Mouse (Mus musculus) ES-E14 (cell line): Measurements from ENCODE around the gene Zfp473. TPM values are rescaled to one million over a fixed set of nuclear protein-coding genes. Genes with fewer than 3 reads are reported as not detected.
A peak's percentile ranks its signal among the peaks of the same experiment; 100 is the strongest.

Experiments used
- DNase-seq: peaks from one replicate; pipeline ENCODE4 v3.0.0-alpha.2; 2013; ENCODE audit warnings: low read depth, low spot score
- H3K27ac ChIP-seq: 2 replicates; pipeline ENCODE4 v1.5.1; 2012; ENCODE audit warnings: low read depth, mild to moderate bottlenecking, low read length, moderate library complexity, mixed read lengths; ENCODE audit not compliant: poor library complexity, insufficient read depth, severe bottlenecking
- H3K36me3 ChIP-seq: 2 replicates; pipeline ENCODE4 v1.6.1; 2012; ENCODE audit warnings: mild to moderate bottlenecking, low read length, moderate library complexity, mixed read lengths; ENCODE audit not compliant: control insufficient read depth, poor library complexity, insufficient read depth, severe bottlenecking
- H3K4me1 ChIP-seq, 2 experiments: fragments of 150-350 bp in 1 of 2; sonication (generic) in 1 of 2; 2 replicates each; pipeline ENCODE4 v1.6.1; 2012; ENCODE audit warnings: low read length in 2 of 2, mild to moderate bottlenecking in 1 of 2, mixed read lengths in 1 of 2; ENCODE audit not compliant: control insufficient read depth in 2 of 2, insufficient read depth in 2 of 2, poor library complexity in 1 of 2
- H3K4me3 ChIP-seq, 2 experiments: fragments of 150-350 bp in 1 of 2; sonication (generic) in 1 of 2; 2 replicates each; pipeline ENCODE4 v1.5.1; 2012; ENCODE audit warnings: low read length in 2 of 2, low read depth in 1 of 2, mild to moderate bottlenecking in 1 of 2, mixed read lengths in 1 of 2; ENCODE audit not compliant: insufficient read depth in 1 of 2, poor library complexity in 1 of 2, severe bottlenecking in 1 of 2
- H3K9ac ChIP-seq: 2 replicates; pipeline ENCODE4 v1.6.1; 2012; ENCODE audit warnings: low read depth, mild to moderate bottlenecking, low read length, mixed read lengths; ENCODE audit not compliant: poor library complexity, insufficient read depth, severe bottlenecking
- H3K9me3 ChIP-seq: fragments of 150-350 bp; sonication (generic); 2 replicates; pipeline ENCODE4 v1.6.1; 2012; ENCODE audit warnings: low read depth, mild to moderate bottlenecking, low read length; ENCODE audit not compliant: control insufficient read depth, insufficient read depth
- CHD2 ChIP-seq: IDR thresholded peaks from 2 replicates; pipeline ENCODE4 v1.6.1; 2014; ENCODE audit warnings: mild to moderate bottlenecking, low read depth, low read length, inconsistent platforms
- HCFC1 ChIP-seq: IDR thresholded peaks from 2 replicates; pipeline ENCODE4 v1.6.1; 2012; ENCODE audit warnings: low read length, inconsistent platforms, borderline replicate concordance; ENCODE audit not compliant: insufficient read depth
- MAFK ChIP-seq: IDR thresholded peaks from 2 replicates; pipeline ENCODE4 v1.6.1; 2014; ENCODE audit warnings: mild to moderate bottlenecking, low read depth, low read length, inconsistent platforms; ENCODE audit not compliant: insufficient read depth
- ZC3H11A ChIP-seq: IDR thresholded peaks from 2 replicates; pipeline ENCODE4 v1.6.1; 2012; ENCODE audit warnings: low read depth, mild to moderate bottlenecking, inconsistent platforms, low read length, borderline replicate concordance
- ZNF384 ChIP-seq: IDR thresholded peaks from 2 replicates; pipeline ENCODE4 v1.6.1; 2012; ENCODE audit warnings: low read depth, low read length, inconsistent platforms
- in situ Hi-C, 2 experiments: fragments of 600-800 bp; cut with MboI; formaldehyde crosslinking; loops; one replicate each; pipeline ENCODE4 v1.15.1; 2025; ENCODE audit warnings: low sequenced_read_pairs in 2 of 2, inconsistent platforms in 1 of 2; ENCODE audit not compliant: unreplicated experiment in 2 of 2
- total RNA-seq: library from RNA; depleted of rRNA; stranded (reverse); fragments of 300-350 nt; gene quantifications from 2 replicates; pipeline ENCODE4 v1.2.3, GENCODE M21; 2012

The Zfp473 gene
- total RNA-seq, 1 experiment: 15.1 TPM

- H3K27ac ChIP-seq: peak overlapping the region; percentile 44; the same call in 1 of the 2 replicates
- peak overlapping the region; percentile 57 to 60 for H3K4me3 ChIP-seq
- in situ Hi-C loops: no loop called here
- TF ChIP-seq CHD2 (no peak), MAFK (no peak), ZC3H11A (no peak), ZNF384 (no peak), HCFC1 (no peak)
- no peaks in the 10 kb centered on the region for H3K36me3 ChIP-seq
- DNase-seq: no peak
- H3K9me3 ChIP-seq: no peaks in the 10 kb centered on the region
- peaks cover 5 to 7% of the 10 kb centered on the region in 2 experiments for H3K4me1 ChIP-seq
- H3K9ac ChIP-seq: peak overlapping the region; percentile 68; the same call in 1 of the 2 replicates
Measured at GRCm38 (mm10) chr7:44704363-44704762, 46.5 kb downstream of the Zfp473 start.

GRCm38 (mm10) chr7:44702985-44703384 lies 47.9 kb downstream of the Zfp473 start:
- H3K9me3 ChIP-seq: no peaks in the 10 kb centered on the region
- no peak for DNase-seq
- in situ Hi-C loops: no loop called here
- H3K27ac ChIP-seq: peak overlapping the region; percentile 72; the same call in 1 of the 2 replicates
- H3K36me3 ChIP-seq: no peaks in the 10 kb centered on the region
- TF ChIP-seq ZC3H11A (no peak), CHD2 (no peak), MAFK (no peak), HCFC1 (no peak), ZNF384 (no peak)
- peak overlapping the region; percentile 45 to 57 for H3K4me3 ChIP-seq
- peak overlapping the region; percentile 42; the same call in 1 of the 2 replicates for H3K9ac ChIP-seq
- H3K4me1 ChIP-seq: peaks cover 5 to 6% of the 10 kb centered on the region in 2 experiments; a peak in 3 of 4 replicates

DNA sequence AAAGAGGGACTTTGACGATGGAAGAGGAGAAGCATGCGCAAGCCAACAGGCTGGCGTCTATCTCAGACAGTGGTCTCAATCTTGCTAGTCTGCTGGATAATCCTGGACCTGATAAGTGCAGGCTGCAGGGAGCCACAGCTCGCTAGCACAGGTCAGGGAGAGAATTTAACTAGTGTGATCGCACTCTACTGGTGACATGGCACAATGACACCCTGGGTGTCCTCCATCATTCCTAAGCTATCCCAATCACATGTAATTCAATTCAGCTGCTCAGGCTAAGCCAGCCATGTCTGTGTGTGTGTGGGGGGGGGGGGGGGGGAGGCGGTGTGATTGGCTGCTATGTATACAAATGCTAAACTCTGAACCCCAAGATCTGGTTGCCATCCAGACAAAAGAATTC lies 48.9 kb downstream of the Zfp473 start:
- peaks cover 7 to 9% of the 10 kb centered on the region in 2 experiments; a peak in 3 of 4 replicates for H3K4me1 ChIP-seq
- no peak overlapping the region; the same call in 1 of the 2 replicates for H3K9ac ChIP-seq
- in situ Hi-C loops: no loop called here
- H3K4me3 ChIP-seq: no peak overlapping the region
- no peaks in the 10 kb centered on the region for H3K36me3 ChIP-seq
- no peak for DNase-seq
- TF ChIP-seq CHD2 (no peak), HCFC1 (no peak), ZC3H11A (no peak), ZNF384 (no peak), MAFK (no peak)
- no peaks in the 10 kb centered on the region for H3K9me3 ChIP-seq
- peak overlapping the region; percentile 32; the same call in 1 of the 2 replicates for H3K27ac ChIP-seq

GRCm38 (mm10) chr7:44697980-44698379 lies 52.9 kb downstream of the Zfp473 start:
- Histone ChIP-seq H3K9me3 (no peaks in the 10 kb centered on the region), H3K36me3 (no peaks in the 10 kb centered on the region), H3K4me3 (no peak overlapping the region), H3K9ac (no peak overlapping the region), H3K27ac (no peak overlapping the region), H3K4me1 (peaks cover 7 to 20% of the 10 kb centered on the region in 2 experiments; a peak in 1 of 4 replicates)
- in situ Hi-C loops: no loop called here
- DNase-seq: no peak
- TF ChIP-seq ZC3H11A: no peak
- 0 out of 2 replicates have a peak, but pooled peaks have one; percentile 33 for TF ChIP-seq MAFK
